Mouse (Mus musculus): Measurements from ENCODE around the gene Ggt6.

DNA sequence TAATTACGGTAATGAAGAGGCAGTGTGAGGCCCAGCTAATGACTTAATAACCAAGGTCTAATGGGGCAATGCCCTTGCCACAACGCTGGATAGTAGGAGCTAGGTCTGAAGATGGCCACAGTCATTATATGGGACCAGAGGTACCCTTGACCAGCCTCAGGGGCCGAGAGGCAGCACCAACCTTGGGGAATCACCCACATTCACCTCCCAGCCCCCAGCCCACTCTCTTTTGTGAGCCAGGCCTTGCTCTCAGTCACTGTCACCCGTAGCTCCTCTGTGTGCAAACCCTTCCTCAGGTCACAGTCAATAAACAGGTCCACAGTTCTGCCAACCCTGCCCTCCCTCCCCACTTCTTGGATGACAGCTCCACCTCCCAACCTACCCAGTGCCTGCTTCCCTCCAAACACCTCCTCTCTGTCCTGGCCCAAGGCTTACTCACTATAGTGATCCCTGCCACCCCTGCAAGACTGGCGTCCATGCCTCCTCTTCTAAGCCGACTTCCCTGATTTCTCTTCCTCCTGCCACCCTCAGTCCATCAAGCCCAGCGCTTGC lies 40.8 kb downstream of the Ggt6 start:
- TF ChIP-seq POLR2A (IDR thresholded peaks at IDR 0.05; ENCODE audit: borderline replicate concordance, low read depth, low read length), result no peak
- no peak for TF ChIP-seq CTCF (IDR thresholded peaks at IDR 0.05; ENCODE audit: low read depth, low read length)
